Mouse (Mus musculus) lung, postnatal 25 days (tissue): ENCODE results near the gene Gm10295.

Experiments used
- DNase-seq: peaks from one replicate; pipeline ENCODE4 v3.0.0; 2022; ENCODE audit warnings: low spot score

The Gm10295 gene

DNA sequence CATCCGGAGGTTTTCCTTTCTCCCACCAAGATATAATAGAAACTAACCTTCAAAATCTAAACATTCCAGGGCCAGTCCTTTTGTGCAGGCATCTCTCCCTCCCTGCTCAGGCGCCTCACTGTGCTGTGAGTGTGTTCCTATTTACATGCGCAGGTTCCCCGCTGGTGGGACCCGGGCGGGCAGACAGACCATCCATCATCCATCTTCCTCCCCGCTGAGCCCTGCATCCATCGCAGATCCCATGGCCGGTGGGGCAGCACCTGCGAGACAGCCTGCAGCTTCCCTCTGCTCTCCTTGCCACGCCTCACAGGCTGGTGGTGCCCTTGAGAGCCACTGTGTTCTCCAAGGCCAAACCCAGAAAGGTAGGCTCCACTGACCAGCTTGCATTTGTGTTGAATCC, at the start of gene Gm10295:
TSS of gene Gm10295 (minus strand) at position 122 of the 400 bp plus-strand sequence.
- DNase-seq: no peak

DNA sequence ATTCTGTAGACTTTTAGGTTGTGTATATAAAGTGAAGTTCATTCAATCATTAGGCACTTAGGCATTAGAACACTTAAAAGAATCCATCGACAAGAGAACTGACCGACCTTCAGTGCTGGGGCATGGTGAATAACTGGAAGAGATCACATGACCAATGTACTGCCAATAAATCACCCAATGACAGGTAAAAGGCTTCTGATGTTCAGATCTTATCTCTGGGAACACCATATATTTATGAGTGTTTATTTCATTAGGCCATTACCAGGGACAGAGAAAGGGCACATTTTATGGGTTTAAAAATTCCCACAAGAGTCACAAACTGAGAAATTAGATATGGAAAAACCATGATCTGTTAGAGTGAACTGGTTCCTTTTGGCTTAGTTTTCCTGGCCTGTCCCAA, 49.7 kb upstream of the Gm10295 start:
- no peak for DNase-seq

DNA sequence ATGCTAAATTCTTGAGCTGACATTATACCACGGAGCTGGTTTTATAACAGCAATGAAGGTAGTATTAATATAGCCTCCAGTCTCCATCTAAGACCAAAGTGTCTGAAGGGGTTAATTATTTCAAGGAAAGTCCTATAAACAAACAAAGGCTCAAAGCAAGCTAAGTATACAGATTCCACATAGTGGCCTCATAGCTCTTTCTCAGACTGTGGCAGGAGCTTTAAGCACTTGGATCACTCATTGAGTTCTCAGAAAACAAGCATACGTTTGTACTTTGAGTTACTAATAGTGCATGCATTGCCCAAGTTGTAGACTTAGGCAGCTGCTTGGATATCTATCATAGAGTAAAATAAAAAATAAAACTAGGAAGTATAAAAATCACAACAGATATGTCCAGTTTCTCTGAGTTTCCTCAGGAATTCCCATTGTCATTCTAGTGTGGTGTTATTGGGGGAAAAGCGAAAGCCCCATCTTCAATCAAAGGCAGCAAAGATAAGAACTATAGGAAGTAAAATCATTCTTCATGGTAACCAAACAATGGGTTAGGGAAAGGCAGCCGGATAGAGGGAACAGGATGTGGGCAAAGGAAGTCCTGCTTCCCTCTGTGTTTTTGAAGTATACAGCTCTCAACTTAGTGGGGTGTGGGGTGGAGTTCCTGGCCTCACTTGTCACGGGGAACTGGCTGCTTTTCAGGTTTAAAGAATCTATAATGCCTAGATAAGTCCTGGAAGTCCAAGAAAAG, 48.8 kb upstream of the Gm10295 start:
- no peak for DNase-seq

DNA sequence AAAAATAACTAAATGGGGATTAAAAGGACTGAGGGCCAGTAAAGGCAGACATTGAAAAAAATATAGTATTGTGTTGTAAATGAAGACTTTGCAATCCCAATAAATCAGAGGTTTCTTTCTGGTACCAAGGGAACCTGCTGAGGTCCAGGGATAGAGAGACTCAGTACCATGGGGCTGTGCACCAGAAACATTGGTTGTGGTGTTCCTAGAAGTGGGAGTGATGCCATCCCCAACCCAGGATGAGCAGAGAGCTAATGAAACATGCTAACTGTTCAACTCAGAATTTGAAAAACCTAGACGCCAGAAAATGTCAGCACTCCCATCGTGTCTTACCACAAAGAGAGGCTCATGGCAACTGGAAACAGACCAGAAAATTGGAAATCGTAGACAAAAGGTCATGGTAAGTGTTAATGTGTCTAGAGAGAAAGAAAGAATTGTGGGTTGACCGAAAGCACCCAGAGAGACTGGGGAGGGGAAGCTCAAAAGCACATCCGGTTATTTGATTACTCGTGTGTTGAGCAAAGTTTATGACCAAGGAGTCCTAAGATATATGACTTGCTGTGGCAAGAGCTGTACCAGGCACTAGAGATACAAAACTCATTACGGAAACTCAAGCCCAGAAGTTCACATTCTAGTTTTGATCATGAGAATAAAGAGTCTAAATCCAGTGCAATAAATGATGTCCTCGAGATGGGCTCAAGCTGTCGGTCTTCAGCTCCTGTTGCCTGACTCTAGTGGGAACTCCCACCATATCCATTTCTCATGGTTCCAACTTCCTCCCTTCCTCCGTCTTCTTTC, 47.9 kb upstream of the Gm10295 start:
- DNase-seq: no peak

DNA sequence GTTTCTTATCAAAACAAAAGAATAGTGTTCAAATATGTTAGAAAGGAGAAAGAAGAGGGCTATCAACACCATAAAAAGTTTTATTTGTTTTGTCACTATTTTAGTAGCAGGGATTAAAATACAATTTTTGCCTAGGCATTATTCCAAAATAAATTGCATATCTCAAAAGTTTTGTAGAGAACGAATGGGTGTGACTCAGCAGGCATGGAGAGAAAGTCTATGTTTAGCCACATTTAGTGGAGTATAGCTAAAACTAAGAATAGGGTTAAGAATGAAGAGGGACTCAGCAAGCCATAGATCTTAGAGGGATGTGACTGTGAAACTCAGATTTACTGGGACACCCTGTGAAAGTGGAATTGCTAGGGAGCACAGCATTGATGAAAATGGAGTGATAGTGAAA, 47.1 kb upstream of the Gm10295 start:
- no peak for DNase-seq

DNA sequence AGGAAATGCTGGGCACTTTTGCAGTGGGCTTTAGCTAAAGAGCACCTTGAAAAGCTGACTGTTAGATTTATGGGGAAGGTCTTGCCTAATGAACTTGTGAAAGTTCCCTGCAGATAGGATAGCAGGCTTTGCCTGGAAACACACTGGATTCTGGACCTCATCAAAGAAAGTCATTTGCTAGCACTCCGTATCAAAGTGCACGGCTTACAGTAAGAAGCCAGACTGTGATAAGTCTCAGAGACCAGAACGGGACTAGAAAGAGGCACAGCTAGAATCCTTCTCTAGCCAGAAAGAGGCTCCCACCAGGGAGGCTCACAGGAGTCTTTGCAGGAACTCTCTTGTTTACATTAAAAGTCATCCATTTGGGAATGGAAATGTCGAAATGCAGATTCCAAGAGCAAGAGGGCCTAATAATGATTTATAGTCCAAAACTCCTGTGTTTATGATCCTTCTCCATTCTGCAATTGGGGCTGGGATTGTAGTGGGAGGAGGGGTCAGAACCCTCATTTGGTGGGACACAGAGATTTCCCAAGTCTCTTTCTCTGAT, 41.6 kb upstream of the Gm10295 start:
- DNase-seq: no peak

DNA sequence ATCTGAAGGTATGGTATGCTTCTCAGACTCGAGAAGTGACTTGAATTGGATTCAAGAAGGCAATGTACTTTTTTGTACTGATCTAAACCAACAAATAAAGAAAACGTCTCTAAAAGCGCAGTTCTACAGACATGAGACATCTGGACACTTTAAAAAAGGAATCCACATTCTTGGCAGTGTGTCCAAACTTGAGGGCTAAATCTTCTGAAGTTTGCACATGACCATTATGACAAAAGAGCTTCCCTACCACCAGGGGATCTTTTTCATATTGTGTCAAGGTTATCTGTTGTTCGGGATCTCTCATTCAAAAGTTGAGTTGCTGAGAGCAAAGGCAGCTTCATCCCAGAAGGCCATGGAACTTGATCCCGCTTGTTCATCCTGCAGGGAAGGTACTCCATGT, 40.0 kb upstream of the Gm10295 start:
- peak; percentile 41 for DNase-seq

DNA sequence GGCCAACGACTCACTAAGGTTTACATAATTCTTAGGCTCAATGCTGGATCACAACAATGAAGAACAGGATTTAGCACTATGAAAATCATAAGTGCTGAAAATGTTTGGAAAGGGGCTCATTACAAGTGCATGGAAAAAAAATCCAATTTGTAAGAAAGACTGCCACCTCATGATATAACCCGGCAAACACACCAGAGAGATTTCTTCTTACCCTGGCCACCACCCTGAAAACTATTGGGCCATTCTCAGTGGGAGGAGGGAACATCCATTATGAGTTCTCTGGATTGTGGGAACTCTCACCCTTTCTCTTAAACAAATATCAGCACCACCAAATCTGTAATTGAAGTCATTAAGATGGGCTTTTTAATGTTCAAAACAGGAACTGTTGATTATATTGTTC, 39.0 kb upstream of the Gm10295 start:
- peak; percentile 38 for DNase-seq

DNA sequence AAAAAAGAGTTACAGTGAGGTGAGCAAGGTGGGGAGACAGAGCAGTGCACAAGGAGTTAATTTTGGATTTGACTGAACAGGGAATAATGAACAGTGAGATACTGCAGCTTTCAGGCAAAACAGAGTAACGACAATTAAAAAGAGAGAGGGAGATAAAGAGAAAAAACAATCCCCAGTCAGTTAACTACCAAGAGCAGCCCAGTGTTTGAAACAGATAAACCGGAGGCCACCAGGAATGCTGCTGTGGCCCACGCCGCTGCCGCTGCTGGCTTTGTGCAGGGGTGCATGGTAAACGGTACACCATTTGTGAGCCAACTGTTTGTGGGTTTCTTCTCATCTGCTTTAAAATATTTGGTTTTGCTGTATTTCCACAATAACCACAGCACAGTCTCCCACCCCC, 34.8 kb upstream of the Gm10295 start:
- no peak for DNase-seq

DNA sequence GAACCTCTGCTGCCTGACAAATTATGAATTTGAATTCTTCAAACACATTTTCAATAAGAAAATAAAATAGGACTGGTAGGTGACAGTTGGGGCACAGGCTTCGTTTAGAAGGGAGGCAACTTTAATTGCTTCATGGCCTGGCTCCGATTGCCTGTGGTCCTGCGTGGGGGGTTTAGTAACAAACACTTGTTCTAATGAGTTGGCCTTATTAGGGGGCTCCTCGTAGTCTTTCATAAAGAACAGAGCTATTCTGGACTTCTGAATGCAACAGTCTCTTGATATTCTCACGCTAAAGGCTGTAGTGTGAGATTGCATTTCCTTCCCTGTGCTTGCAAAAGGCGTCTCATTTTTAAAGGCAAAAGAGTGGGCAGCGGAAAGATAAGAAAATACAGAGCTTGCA, 33.6 kb upstream of the Gm10295 start:
- no peak for DNase-seq

DNA sequence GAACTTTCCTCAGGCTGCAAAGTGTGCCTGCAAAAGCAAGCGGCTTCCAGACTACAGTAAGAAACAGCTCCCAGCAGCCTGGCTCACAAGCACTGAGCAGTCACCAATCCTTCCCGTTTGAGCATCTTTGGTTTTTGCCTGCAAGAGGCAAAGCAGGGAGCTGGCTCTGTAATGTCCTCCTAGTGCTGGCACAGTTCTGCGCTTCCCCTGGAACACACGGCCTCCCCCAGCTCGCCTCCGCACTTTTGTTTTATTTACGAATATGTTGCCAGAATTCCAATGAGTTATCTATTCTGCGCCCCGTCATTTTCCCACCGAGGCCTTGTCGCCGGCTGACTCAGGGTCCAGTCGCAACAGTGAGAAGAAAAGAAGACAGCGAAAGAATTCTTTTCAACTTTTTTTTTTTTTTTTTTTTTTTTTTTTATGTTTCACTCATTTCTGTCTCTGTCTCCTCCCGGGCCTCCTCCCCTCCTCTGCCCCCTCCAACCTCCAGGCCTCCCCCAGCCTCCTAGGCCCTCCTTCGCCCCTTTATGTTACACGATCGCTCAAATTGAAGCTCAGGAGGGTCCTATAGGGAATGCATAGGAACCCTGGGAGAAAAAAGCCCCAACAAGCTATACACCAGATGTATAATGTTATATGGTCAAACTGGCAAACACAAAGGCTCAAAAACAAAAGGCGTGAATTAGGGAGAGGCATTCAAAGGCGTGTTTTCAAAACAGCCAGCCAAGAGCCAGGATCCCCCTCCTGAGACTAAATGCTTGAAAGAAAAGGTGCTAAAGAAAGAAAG, 32.3 kb upstream of the Gm10295 start:
- peak; percentile 68 for DNase-seq

DNA sequence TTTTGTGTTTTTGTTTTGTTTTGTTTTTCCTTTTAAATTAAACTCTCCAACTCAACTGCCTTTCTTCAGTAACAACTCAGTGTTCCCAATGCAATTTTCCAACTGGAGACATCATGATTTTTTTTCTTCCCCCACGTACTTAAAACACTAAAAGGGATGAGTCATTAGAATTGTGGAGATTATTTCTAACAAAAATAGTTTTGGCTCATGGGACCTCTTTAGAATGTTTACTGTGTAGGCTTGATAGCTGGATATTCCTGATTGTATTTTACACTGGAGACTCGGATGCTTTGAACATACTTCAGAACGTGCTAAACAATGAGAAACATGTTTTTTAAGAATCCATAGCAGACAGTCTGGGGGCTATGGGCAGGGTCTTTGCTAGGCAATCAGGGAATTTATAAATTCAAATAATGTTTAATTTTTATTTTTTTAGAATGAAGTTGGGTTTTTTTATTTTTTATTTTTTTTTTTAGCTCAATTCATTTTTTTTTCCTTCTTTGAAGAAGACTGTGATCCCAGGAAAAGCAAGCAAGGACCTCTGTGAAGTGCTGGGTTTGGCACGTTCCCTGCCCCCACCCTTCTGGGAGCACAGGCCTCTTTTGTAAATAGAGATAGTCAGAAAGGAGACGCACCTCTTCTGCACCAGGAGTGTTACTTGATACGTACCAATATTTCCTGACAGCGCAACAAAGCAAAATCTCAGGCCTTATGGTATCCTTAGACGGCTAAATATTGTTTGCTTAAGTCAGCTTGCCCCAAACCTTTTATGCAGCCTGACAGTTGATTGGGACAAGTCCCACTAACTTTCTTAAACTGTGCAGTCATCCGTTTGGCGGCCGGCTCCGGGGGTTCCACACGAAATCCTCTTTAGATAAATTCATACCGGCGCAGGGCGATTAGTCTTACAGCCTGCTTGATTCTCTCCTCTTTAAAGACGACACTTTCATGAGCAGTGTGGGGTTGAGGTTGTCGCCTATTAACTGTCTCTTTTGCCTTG, 28.8 kb upstream of the Gm10295 start:
- DNase-seq: no peak

DNA sequence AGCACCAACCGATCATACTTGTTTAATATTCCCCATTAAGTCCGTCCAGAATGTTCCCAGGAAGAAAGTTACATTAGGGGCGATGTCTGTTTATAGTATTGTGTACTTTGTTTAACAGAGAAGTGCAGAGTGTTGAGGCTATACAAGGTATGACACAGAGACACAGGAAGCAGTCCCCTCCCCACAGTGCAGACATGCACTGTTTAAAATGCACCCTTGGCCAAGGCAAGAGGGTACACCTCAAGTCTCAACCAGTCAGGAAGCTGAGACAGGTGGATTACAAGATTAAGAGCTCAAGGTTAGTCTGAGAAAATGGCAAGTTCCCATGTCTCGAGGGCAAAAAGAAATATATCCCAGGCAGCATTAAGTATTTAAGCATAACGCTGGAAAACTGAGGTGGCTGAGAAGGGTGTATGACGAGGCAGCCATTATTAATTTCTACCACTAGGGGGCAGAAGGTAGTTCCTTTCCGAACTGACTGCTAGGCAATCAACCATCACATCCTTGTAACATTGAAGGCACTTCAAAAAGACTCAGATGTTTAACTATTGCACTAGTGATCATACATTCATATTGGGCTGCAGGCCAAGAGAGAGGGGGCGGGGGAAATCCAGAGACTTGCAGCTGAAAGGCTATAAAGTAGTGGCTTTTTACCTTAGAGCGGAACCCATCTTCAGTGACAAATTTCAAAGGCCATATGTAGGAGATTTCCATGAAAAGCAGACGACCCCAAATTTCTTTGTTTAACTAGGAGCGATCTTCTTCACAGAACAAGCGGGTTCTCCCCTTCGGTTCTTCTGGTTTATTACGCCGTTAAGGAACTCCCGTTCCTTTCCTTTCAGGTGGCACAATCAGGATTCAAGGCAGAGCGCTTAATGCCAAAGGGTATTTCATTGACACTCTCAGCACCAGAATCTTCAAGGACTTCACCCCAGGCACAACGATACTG, 27.8 kb upstream of the Gm10295 start:
- DNase-seq: peak; percentile 77

DNA sequence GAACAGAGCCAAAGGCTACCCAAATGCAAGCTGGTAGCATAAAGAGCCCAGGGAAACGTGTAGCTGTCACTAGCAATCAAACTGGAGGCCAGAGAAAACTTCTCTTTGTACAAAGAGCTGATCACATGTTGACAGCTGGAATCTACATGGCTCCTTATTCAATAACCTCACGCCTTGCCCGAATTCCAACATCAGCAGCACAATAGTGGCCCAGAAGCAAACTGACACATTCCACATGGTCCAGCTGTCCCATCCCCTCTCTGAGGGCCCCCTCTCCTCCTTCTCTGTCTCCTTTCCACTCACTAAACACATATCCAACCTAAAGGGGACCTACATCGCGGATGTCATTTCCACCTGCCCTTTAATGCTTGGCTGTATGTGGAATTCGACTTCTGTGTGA, 26.7 kb upstream of the Gm10295 start:
- no peak for DNase-seq

DNA sequence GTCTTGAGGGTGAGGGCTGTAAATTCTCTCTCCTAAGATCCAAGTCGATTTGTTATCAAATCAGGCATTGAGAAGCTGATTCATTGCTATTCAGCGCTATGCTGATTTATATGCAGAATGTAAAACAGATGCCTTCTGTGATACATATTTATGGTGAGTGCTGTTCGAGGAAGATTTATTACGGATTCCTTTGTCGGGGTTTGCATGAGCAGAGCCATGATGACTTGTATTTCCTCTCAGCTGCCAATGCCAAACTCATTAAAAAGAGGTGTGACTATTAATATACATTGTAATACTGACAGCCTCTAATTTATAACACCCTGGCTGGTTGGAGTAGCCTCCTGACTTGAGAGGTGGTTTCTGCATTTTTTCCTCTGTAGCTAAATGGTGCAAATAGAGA, 22.8 kb upstream of the Gm10295 start:
- no peak for DNase-seq

DNA sequence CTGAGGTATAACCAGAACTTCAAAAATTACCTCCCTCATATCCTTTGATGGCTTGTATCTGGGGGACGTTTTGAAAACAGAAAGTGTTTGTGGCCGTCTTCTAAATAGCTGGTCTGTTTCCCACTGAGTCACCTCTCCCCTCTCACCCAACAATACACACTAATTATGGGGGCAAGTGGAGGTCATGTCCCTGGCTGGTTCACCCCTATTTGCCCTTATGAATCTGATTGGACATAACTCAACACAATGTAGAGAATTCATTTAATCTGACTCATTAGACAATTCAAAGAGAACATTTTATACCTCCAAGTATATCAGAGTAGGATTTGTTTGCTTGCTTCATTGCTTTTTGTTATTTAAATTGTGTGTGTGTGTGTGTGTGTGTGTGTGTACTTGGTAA, 20.6 kb upstream of the Gm10295 start:
- no peak for DNase-seq

DNA sequence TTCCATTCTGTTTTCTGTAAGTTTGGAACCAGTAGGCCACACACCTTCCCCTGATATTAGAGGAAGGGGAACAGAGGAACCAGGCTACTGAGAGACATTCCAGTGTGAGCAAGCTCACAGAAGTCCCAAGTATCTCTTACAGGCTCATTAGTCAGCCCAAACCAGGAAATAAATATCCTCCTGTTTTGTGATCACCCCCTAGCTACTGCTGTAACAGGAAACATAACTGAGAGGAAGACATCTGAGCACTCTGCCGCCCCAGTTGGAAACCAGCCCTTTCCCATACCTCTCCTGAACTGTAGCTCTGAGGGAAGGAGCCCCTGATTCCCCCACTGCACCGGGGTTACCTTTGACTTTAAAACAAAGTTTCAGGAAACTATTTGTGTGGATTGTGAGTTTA, 19.5 kb upstream of the Gm10295 start:
- no peak for DNase-seq

DNA sequence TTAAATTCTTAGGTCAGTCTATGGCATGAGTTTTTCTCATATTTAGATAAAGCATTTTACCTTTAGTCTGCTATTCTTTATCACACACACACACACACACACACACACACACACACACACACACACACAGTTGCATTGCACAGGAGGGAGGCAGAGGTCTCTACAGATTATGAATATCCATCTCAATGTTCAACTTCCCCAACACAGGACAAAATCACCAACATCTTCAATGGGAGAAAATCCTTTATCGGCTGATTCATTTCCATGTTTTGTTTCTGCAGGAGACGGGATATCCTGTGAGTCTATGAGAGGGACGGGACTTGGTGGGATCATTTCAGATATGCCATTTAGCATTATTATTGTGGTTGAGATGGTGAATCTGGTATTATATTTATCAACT, 18.8 kb upstream of the Gm10295 start:
- no peak for DNase-seq

DNA sequence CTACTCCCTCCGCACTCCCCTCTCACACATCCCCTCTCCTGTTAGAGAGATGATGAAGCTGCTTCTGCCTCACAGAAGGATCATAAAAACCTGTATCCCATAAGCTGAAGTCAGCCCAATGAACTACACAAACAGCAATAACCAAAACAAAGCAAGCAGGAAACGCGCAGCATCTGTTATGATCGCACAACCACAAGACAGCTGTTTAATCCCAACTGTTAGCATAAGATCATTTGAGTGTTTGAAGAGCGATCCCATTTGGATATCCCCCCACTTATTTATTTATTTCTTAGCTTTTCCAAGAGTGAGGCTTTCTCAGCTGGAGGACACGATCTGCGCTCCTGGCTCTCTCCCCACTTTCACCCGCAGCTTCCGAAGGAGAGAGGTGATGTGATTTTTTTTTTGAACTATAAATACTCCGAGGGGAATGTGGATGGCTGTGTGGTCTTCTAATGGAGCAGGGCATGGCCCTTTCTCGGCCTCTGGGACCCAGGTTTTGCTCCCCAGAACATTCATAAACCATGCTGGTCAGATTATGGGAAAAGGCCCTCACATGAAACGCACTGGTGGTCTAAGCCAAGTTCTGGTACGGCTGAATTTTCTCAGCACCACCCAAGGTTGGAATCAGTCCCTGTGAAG, 17.4 kb upstream of the Gm10295 start:
- peak; percentile 71 for DNase-seq

DNA sequence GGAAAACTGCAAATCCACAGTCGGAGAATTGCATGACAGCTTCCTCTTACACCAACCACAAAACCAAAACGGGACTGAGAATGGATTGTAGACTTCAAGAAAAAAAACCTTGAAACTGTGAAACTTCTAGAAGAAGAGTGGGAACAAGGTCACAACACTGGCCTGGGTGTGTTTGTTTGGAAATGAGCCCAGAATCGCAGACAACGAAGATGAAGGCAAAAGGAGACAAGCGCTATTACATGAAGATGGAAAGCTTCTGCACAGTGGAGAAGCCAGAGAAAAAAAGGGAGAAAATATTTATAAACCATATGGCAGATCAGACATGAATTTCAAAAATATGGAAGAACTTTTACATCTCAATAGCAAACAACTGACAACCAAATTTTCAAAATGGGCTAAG, 4.3 kb upstream of the Gm10295 start:
- DNase-seq: no peak
